13 mouse cellular contexts compared by ENCODE assay signal in the genomic region with DNA sequence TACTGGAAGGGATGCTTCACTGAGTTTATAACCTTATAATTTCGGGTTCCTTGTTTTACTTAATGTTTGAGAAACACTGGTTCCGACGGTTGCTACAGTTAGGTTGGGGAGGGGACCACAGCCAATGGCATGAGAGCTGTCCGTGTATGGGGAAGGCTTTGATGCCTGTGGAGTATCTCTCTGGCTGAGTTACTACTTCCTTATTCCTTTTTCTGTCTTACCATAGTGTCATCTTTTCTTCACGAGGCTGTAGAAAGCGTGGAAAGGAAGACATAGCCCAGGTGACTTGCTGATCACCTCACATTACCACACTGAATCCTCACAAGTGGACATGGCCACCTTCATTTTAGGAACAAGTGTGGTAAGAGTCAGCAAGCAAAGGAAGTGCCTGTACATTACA. TPM values are rescaled to one million over a fixed set of nuclear protein-coding genes. Genes with fewer than 3 reads are reported as not detected.
"Had no signal": no experiment of that assay in that cellular context is flagged by ENCODE, and none has a peak within 500 bp of the region (broad histone marks: within the 10 kb centered on the region; RNA-seq: fewer than 3 reads in every experiment).

No protein-coding gene starts in this region.

- DNase-seq: retina, postnatal 1 day; right cerebral cortex, adult 18-20 months; right cerebral cortex, postnatal 14 days; right cerebral cortex, postnatal 25 days; right cerebral cortex, postnatal 4 days; spleen, adult 18-20 months; thymus, adult 18-20 months; thymus, adult 2 months; thymus, postnatal 14 days; thymus, postnatal 25 days; thymus, postnatal 36 days; thymus, postnatal 4 days had no signal

RNA-seq across cellular contexts. Expression of a gene that starts 32.0 kb away (rescaled TPM):
- total RNA-seq: neutrophil, adult 5-6 weeks had no signal
